Mouse (Mus musculus) forebrain, postnatal 0 days (tissue): ENCODE measurements around the gene Tmem175. TPM values are rescaled to one million over a fixed set of nuclear protein-coding genes. Genes with fewer than 3 reads are reported as not detected.

Source experiments
- ATAC-seq: fragments of 200-750 bp; cut with Nextera tagmentation; 2 replicates; pipeline ENCODE4 v1.8.0; 2017; ENCODE audit warnings: mild to moderate bottlenecking, moderate library complexity
- DNase-seq: peaks from one replicate; pipeline ENCODE4 v3.0.0-alpha.2; 2015
- H3K27ac ChIP-seq: fragments of 300-500 bp; sonication (generic); 2 replicates; pipeline ENCODE4 v1.5.1; 2014; ENCODE audit warnings: low read depth, mild to moderate bottlenecking, antibody characterized with exemption, low read length, moderate library complexity, mixed read lengths
- H3K27me3 ChIP-seq: fragments of 300-500 bp; sonication (generic); 2 replicates; pipeline ENCODE4 v1.6.1; 2014; ENCODE audit warnings: mild to moderate bottlenecking, low read length, mixed read lengths; ENCODE audit not compliant: insufficient read depth
- H3K36me3 ChIP-seq: fragments of 300-500 bp; sonication (generic); 2 replicates; pipeline ENCODE4 v1.6.1; 2014; ENCODE audit warnings: mild to moderate bottlenecking, moderate library complexity; ENCODE audit not compliant: insufficient read depth
- H3K4me1 ChIP-seq: fragments of 300-500 bp; sonication (generic); 2 replicates; pipeline ENCODE4 v1.6.1; 2014; ENCODE audit warnings: antibody characterized with exemption; ENCODE audit not compliant: insufficient read depth
- H3K4me2 ChIP-seq: fragments of 300-500 bp; sonication (generic); 2 replicates; pipeline ENCODE4 v1.6.1; 2014; ENCODE audit warnings: low read depth, mild to moderate bottlenecking, moderate library complexity
- H3K4me3 ChIP-seq: fragments of 300-500 bp; sonication (generic); 2 replicates; pipeline ENCODE4 v1.5.1; 2014; ENCODE audit warnings: low read depth, low read length, mixed read lengths
- H3K9ac ChIP-seq: fragments of 300-500 bp; sonication (generic); 2 replicates; pipeline ENCODE4 v1.6.1; 2014; ENCODE audit warnings: mild to moderate bottlenecking
- H3K9me3 ChIP-seq: fragments of 300-500 bp; sonication (generic); 2 replicates; pipeline ENCODE4 v1.6.1; 2016; ENCODE audit warnings: low read length
- CTCF ChIP-seq: sonication (generic); IDR thresholded peaks from 2 replicates; pipeline ENCODE4 v1.5.1; 2016; ENCODE audit warnings: antibody characterized with exemption, control low read depth, low read depth
- WGBS: fragments of 180-500 bp; shearing (Covaris S2); extraction: QIAGEN DNeasy Blood & Tissue Kit; methylation state at CpG from one replicate; pipeline ENCODE4 v1.1.7; 2014; 5-methylcytosine and 5-hydroxymethylcytosine counted together
- polyA plus RNA-seq: library from polyadenylated mRNA; unstranded; fragments of >200 nt; fragmentation: Nextera tagmentation; extraction: Ambion mirVana; gene quantifications from 2 replicates; pipeline ENCODE4 v1.2.1, GENCODE M21; 2015
- total RNA-seq: library from RNA; depleted of rRNA; stranded (reverse); fragments of >200 nt; gene quantifications from 2 replicates; pipeline ENCODE4 v1.2.3, GENCODE M21; 2014

Gene Tmem175
- total and polyA plus RNA-seq, 2 experiments from 2014 or later: 27.2 to 34.8 TPM

DNA sequence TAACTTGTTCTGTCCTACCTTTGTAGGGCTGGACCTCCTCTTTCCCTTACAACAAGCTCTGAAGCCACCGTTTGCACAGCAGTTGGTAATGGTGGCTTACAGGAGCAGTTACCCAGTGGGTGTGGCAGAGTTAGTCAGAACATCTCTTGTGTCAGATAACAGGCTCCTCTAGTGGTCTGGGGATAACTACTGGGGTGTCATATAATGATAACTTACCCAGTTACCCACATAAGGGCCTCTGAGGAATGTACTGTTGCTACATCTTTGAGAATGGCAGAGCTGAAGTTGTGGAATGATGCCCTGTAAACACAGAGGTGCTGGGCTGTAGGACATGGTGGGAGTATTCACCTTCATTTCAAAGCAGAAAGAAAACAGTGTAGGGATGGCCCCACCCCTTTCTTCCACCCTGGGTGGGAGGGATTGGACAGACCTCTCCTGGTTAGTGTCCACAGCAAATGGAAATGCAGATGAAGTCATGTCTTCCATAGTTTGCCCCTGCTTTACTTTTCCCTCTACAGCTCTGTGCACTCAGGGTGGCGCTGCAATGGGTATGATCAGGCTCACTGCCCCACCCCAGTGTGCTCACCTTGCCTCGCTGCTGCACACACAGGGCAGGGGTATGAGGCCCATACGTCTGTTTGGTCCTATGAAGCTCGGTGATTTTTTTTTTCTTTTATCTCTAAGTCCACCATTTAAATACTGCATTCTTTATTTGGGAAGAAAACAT lies 47.4 kb downstream of the Tmem175 start:
- DNase-seq (no peak), ATAC-seq (peak; percentile 59)
- Histone ChIP-seq H3K4me3 (peak overlapping the region; percentile 32), H3K27ac (peak overlapping the region; percentile 94), H3K36me3 (peaks cover 2% of the 10 kb centered on the region; the same call in 1 of the 2 replicates), H3K4me2 (peak overlapping the region; percentile 57), H3K9ac (peak overlapping the region; percentile 59), H3K27me3 (no peaks in the 10 kb centered on the region), H3K9me3 (no peaks in the 10 kb centered on the region), H3K4me1 (peaks cover 9% of the 10 kb centered on the region)
- peak; percentile 41 for TF ChIP-seq CTCF
- WGBS: 13% methylated on average over 5 of the region's 5 CpGs

DNA sequence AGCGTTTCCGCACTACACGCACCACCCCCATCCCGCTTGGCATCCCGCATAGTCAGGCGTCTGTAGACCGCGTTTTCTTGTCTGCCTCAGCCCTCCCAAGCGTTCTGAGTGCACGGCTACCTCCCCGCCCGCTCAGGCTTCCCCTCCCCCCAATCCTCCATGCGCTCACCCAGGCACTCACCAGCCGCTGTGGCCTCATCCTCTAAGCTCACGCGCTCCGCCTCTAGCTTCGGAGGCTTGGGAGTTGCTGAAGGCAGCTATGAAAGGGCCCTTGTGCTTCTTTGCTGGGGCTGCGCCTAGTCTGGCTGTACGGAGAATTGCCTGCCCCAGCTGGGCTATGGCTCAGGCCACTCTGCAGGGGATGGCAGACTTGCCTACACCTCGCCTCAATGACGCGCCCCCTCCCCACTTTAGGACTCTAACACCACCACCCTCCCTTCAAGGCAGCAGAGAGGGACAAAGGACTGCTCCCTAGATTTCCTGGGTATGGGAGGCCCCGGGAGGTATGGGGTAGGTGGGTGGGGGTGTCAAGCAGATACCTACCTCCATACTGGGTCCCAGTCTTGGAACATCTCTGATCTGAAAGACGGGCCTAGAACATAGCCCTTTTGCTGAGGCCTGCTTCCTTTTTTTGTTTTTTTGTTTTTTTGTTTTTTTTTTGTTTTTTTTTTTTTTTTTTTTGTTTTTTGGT lies 48.2 kb downstream of the Tmem175 start:
- Histone ChIP-seq H3K9ac (peak overlapping the region; percentile 59), H3K4me3 (peak overlapping the region; percentile 32), H3K9me3 (no peaks in the 10 kb centered on the region), H3K27ac (peak overlapping the region; percentile 94), H3K4me2 (peak overlapping the region; percentile 57), H3K27me3 (no peaks in the 10 kb centered on the region), H3K4me1 (peaks cover 9% of the 10 kb centered on the region), H3K36me3 (no peaks in the 10 kb centered on the region)
- peak; percentile 91 for DNase-seq
- peak; percentile 95 for ATAC-seq
- peak; percentile 35 for TF ChIP-seq CTCF
- 2% methylated on average over 25 of the region's 25 CpGs for WGBS

DNA sequence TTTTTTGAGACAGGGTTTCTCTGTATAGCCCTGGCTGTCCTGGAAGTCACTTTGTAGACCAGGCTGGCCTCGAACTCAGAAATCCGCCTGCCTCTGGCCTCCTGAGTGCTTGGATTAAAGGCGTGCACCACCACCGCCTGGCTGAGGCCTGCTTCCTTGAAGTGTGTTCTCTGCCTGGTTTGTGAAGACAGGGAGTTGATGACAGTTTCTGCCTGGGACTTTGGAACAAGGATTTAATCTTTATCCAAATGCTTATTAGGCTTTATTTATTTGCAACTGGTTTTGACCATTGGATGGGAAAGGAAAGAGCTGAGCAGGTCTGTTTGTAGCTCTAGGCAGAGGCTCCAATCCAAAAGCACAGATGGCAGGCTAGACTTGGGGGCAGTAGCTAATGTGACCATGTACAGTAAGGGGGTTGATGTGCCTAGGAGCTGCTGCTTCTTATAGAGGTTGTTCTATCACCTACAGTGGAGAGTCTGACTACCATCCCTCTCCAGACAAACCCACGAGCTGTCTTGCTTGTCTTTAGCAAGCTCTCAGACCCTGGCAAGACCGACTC lies 48.8 kb downstream of the Tmem175 start:
- Histone ChIP-seq H3K27ac (peak overlapping the region; percentile 94), H3K4me3 (no peak overlapping the region), H3K4me2 (no peak overlapping the region), H3K36me3 (no peaks in the 10 kb centered on the region), H3K9me3 (no peaks in the 10 kb centered on the region), H3K4me1 (peaks cover 9% of the 10 kb centered on the region), H3K9ac (no peak overlapping the region), H3K27me3 (no peaks in the 10 kb centered on the region)
- DNase-seq (no peak), ATAC-seq (no peak)
- no peak for TF ChIP-seq CTCF
- 87% methylated on average over 6 of the region's 6 CpGs for WGBS

DNA sequence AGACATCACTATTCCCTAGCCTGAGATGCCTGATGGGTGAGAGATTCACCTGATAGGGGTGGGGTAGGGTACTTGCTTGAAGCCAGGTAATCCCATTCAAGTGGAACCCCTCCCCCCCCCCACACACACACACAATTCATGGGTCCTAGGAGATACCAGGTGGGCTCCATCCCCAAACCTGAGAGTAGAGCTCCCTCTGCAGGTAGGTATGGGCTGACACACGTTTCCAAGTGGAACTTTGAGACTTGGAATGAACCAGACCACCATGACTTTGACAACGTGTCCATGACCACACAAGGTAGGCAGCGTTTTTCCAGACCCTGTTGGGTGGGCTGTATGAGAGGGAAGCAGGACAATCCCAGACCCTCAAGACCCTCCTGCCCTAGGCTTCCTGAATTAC lies 50.3 kb downstream of the Tmem175 start:
- no peaks in the 10 kb centered on the region for H3K27me3 ChIP-seq
- DNase-seq (no peak), ATAC-seq (no peak)
- peaks cover 9% of the 10 kb centered on the region for H3K4me1 ChIP-seq
- no peak overlapping the region for H3K27ac ChIP-seq
- no peaks in the 10 kb centered on the region for H3K9me3 ChIP-seq
- H3K4me3 ChIP-seq: no peak overlapping the region
- no peak overlapping the region for H3K9ac ChIP-seq
- H3K36me3 ChIP-seq: no peaks in the 10 kb centered on the region
- H3K4me2 ChIP-seq: no peak overlapping the region
- WGBS: 51% methylated on average over 3 of the region's 3 CpGs
- peak; percentile 29; the same call in 1 of the 2 replicates for TF ChIP-seq CTCF

DNA sequence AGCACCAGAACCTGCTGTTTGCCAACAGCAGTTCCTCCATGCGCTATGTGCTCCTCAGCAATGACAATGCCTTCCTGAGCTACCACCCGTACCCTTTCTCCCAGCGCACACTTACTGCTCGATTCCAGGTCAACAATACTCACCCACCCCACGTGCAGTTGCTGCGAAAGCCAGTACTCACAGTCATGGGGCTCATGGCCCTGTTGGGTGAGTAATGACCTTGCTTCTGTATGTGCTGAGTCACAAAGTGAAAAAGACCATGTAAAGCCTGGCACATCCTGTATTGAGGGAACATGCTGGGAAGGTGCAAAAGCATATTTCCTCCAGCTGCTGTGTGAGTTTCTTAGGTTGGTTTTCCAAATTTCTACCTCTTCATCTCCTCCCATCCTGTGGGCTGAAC lies 51.3 kb downstream of the Tmem175 start:
- Histone ChIP-seq H3K4me2 (no peak overlapping the region), H3K4me3 (no peak overlapping the region), H3K9ac (no peak overlapping the region), H3K27ac (no peak overlapping the region), H3K36me3 (no peaks in the 10 kb centered on the region), H3K27me3 (no peaks in the 10 kb centered on the region), H3K9me3 (no peaks in the 10 kb centered on the region), H3K4me1 (peaks cover 9% of the 10 kb centered on the region)
- no peak for TF ChIP-seq CTCF
- 96% methylated on average over 6 of the region's 6 CpGs for WGBS
- ATAC-seq (no peak), DNase-seq (no peak)

DNA sequence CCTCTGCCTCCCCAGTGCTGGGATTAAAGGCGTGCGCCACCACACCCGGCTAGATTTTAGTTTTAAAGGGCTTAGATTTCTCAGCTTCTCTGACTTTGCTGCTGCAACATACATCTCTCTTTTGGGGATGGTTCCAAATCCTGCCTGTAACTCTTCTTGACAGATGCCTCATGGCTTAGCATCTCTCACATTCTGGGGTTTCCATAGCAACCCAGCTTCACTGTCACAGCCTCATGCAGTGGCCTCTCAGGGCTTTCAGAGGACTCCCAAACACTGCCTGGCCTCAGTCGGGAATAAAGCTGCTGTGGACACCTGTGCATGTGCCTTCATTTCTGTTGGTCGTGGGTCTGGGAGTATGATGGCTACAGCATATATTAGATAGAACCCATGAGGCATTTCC lies 59.5 kb downstream of the Tmem175 start:
- ATAC-seq (peak; percentile 39; the same call in 1 of the 2 replicates), DNase-seq (peak; percentile 67)
- H3K27me3 ChIP-seq: 0 out of 2 replicates have a peak, but pooled peaks cover 8% of the 10 kb centered on the region
- H3K9ac ChIP-seq: no peak overlapping the region
- no peaks in the 10 kb centered on the region for H3K4me1 ChIP-seq
- no peak overlapping the region for H3K27ac ChIP-seq
- no peak overlapping the region for H3K4me3 ChIP-seq
- H3K4me2 ChIP-seq: no peak overlapping the region
- H3K36me3 ChIP-seq: no peaks in the 10 kb centered on the region
- H3K9me3 ChIP-seq: no peaks in the 10 kb centered on the region
- 62% methylated on average over 5 of the region's 5 CpGs for WGBS
- no peak for TF ChIP-seq CTCF

DNA sequence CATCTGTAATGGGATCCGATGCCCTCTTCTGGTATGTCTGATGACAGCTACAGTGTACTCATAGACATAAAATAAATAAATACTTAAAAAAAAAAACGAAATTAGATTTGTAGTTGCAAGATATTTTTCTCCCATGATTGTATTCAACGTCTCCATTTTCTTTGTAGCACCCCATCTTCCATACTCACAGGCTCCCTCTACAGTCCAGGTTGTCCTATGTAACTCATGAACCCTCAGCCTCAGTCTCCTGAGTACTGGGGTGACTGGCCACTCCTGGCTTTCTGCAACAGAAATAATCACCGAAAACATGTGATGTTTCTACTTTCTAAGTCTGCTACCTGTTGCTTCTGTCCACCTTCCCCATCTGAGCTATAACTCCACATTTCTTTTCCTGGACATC lies 61.6 kb downstream of the Tmem175 start:
- Histone ChIP-seq H3K4me2 (no peak overlapping the region), H3K9ac (no peak overlapping the region), H3K4me1 (0 out of 2 replicates have a peak, but pooled peaks cover 2% of the 10 kb centered on the region), H3K4me3 (no peak overlapping the region), H3K27me3 (0 out of 2 replicates have a peak, but pooled peaks cover 8% of the 10 kb centered on the region), H3K36me3 (no peaks in the 10 kb centered on the region), H3K9me3 (no peaks in the 10 kb centered on the region), H3K27ac (no peak overlapping the region)
- TF ChIP-seq CTCF: no peak
- DNase-seq: no peak
- no peak for ATAC-seq
- WGBS: 84% methylated on average over 4 of the region's 4 CpGs
